ENCODE assay signal across 30 mouse cellular contexts in genomic region chr5:103501076-103501475, GRCm38 (mm10).
DNase-seq lines count a peak whose midpoint lies in the region; ATAC-seq and TF ChIP-seq lines count a peak whose summit lies in the region.
"Had no signal": no experiment of that assay in that cellular context is flagged by ENCODE, and none has a peak within 500 bp of the region (broad histone marks: within the 10 kb centered on the region; RNA-seq: fewer than 3 reads in every experiment).

No protein-coding gene starts in this region.

- no peak overlapping the region for H3K4me2 ChIP-seq in hindbrain, embryonic 13.5 days
- H3K4me2 ChIP-seq: heart, embryonic 12.5 days; heart, embryonic 15.5 days; hindbrain, embryonic 14.5 days; intestine, embryonic 15.5 days had no signal

- H3K9ac ChIP-seq in heart, adult 2 months (ENCODE audit: low read depth, low read length) = no peak overlapping the region
- H3K9ac ChIP-seq in hindbrain, embryonic 13.5 days = no peak overlapping the region
- H3K9ac ChIP-seq: forebrain, postnatal 0 days; heart, embryonic 12.5 days; heart, embryonic 15.5 days; hindbrain, embryonic 14.5 days; intestine, embryonic 15.5 days had no signal

- no peak for TF ChIP-seq POLR2A in thymus, adult 2 months (IDR thresholded peaks at IDR 0.05; ENCODE audit: control insufficient read depth, extremely low read depth, insufficient read depth, low read length, poor library complexity)
- TF ChIP-seq POLR2A in heart, adult 2 months (IDR thresholded peaks at IDR 0.05; ENCODE audit: insufficient read depth, low read depth, low read length) = no peak

- H3K79me2 ChIP-seq in heart, adult 2 months (replicated peaks; ENCODE audit: control insufficient read depth, insufficient read depth, low read length) = no peaks in the 10 kb centered on the region

- no peaks in the 10 kb centered on the region for H3K36me3 ChIP-seq in thymus, adult 2 months (ENCODE audit: control insufficient read depth, insufficient read depth, low read length)
- no peaks in the 10 kb centered on the region for H3K36me3 ChIP-seq in heart, adult 2 months (ENCODE audit: control insufficient read depth, insufficient read depth, low read length)
- H3K36me3 ChIP-seq in hindbrain, embryonic 13.5 days = 0 out of 2 replicates have a peak, but pooled peaks cover 7% of the 10 kb centered on the region
- H3K36me3 ChIP-seq: G1E; heart, embryonic 15.5 days; intestine, embryonic 15.5 days had no signal

- DNase-seq in thymus, postnatal 14 days = peak; percentile 12
- no peak for DNase-seq in thymus, adult 2 months
- DNase-seq in CD4-positive, CD25-positive, alpha-beta regulatory T cell, adult 2 months (ENCODE audit: low read depth, low spot score) = peak; percentile 76
- peak; percentile 16 for DNase-seq in naive thymus-derived CD4-positive, alpha-beta T cell, adult 2 months (ENCODE audit: low read depth)
- DNase-seq in heart, adult 2 months = no peak
- DNase-seq: adrenal gland, adult 8-10 months; adrenal gland, postnatal 36 days; B cell, adult 2 months; cerebellum, adult 18-20 months; cerebellum, adult 9-10 months; cerebellum, postnatal 14 days; forebrain, postnatal 0 days; gastrocnemius, adult 2 months; gastrocnemius, postnatal 14 days; heart, adult 11 months; heart, postnatal 10 days; heart, postnatal 36 days had no signal

- peak; percentile 95 for ATAC-seq in activated CD4-positive, CD25-positive, alpha-beta regulatory T cell, adult 4 months
- ATAC-seq in hindbrain, embryonic 13.5 days (ENCODE audit: low FRiP score) = no peak
- ATAC-seq: forebrain, embryonic 14.5 days; forebrain, postnatal 0 days; hindbrain, postnatal 0 days; intestine, embryonic 15.5 days; Patski had no signal

- no peak overlapping the region for H3K4me3 ChIP-seq in thymus, adult 2 months (ENCODE audit: control insufficient read depth, insufficient read depth, low read length)
- H3K4me3 ChIP-seq in heart, adult 2 months = no peak overlapping the region
- no peak overlapping the region for H3K4me3 ChIP-seq in hindbrain, embryonic 13.5 days
- H3K4me3 ChIP-seq: forebrain, embryonic 10.5 days; gastrocnemius, adult 2 months; heart, embryonic 12.5 days; heart, embryonic 15.5 days; hindbrain, embryonic 10.5 days; intestine, embryonic 15.5 days had no signal

- no peak for TF ChIP-seq EP300 in heart, adult 2 months (IDR thresholded peaks at IDR 0.05; ENCODE audit: insufficient read depth, low read depth, low read length)

- no peaks in the 10 kb centered on the region for H3K27me3 ChIP-seq in thymus, adult 2 months (ENCODE audit: control insufficient read depth, insufficient read depth, low read length)
- no peaks in the 10 kb centered on the region for H3K27me3 ChIP-seq in heart, adult 2 months (ENCODE audit: control insufficient read depth, insufficient read depth, low read length)
- no peaks in the 10 kb centered on the region for H3K27me3 ChIP-seq in hindbrain, embryonic 13.5 days
- H3K27me3 ChIP-seq: CH12.LX; heart, embryonic 12.5 days; heart, embryonic 15.5 days; intestine, embryonic 15.5 days; Patski had no signal

- 63% methylated on average over 9 of the region's 9 CpGs for WGBS in thymus, adult 2 months
- 90% methylated on average over 9 of the region's 9 CpGs for WGBS in heart, adult 2 months
- WGBS in hindbrain, embryonic 13.5 days = 93% methylated on average over 9 of the region's 9 CpGs

- no peak overlapping the region for H3K27ac ChIP-seq in thymus, adult 2 months (ENCODE audit: control insufficient read depth, insufficient read depth, low read length)
- no peak overlapping the region for H3K27ac ChIP-seq in heart, adult 2 months
- no peak overlapping the region for H3K27ac ChIP-seq in hindbrain, embryonic 13.5 days
- H3K27ac ChIP-seq: forebrain, embryonic 10.5 days; gastrocnemius, adult 2 months; heart, embryonic 15.5 days; hindbrain, embryonic 10.5 days; hindbrain, embryonic 14.5 days; hindbrain, postnatal 0 days; intestine, embryonic 15.5 days had no signal

- no peaks in the 10 kb centered on the region for H3K4me1 ChIP-seq in thymus, adult 2 months (replicated peaks; ENCODE audit: control insufficient read depth, insufficient read depth, low read length)
- no peaks in the 10 kb centered on the region for H3K4me1 ChIP-seq in heart, adult 2 months (ENCODE audit: control insufficient read depth, insufficient read depth, low read length)
- no peaks in the 10 kb centered on the region for H3K4me1 ChIP-seq in hindbrain, embryonic 13.5 days (replicated peaks)
- H3K4me1 ChIP-seq: heart, embryonic 12.5 days; heart, embryonic 15.5 days; hindbrain, embryonic 10.5 days had no signal

- intact Hi-C loops in heart, adult 2 months (cut with DNase I) = no loop called here

- TF ChIP-seq CTCF in thymus, adult 2 months (IDR thresholded peaks at IDR 0.05; ENCODE audit: borderline replicate concordance, control insufficient read depth, extremely low read depth, insufficient read depth, low read length, poor library complexity) = no peak
- TF ChIP-seq CTCF in heart, adult 2 months (IDR thresholded peaks at IDR 0.05) = no peak

- H3K9me3 ChIP-seq in hindbrain, embryonic 13.5 days = no peaks in the 10 kb centered on the region
- H3K9me3 ChIP-seq: forebrain, embryonic 10.5 days; heart, embryonic 12.5 days; heart, embryonic 15.5 days; hindbrain, embryonic 10.5 days; intestine, embryonic 15.5 days had no signal

Comparison
In these comparisons a context has a peak if more than half of its experiments do, and no peak if none do; other contexts are left out.
1. DNase-seq: peak in thymus, postnatal 14 days (single experiment), CD4-positive, CD25-positive, alpha-beta regulatory T cell, adult 2 months (single experiment) and naive thymus-derived CD4-positive, alpha-beta T cell, adult 2 months (single experiment); none in thymus, adult 2 months (single experiment) and heart, adult 2 months (0 of 2).